Mouse (Mus musculus) olfactory bulb, adult 2 months (tissue): ENCODE measurements around the gene Etnk1.

Experiments used
- CTCF ChIP-seq: fragments of 200-500 bp; IDR thresholded peaks from 2 replicates; pipeline ENCODE4 v1.5.1; 2012; ENCODE audit warnings: low read depth, mild to moderate bottlenecking, low read length, moderate library complexity; ENCODE audit not compliant: insufficient read depth
- POLR2A ChIP-seq: fragments of 200-500 bp; IDR thresholded peaks from 2 replicates; pipeline ENCODE4 v1.6.1; 2012; ENCODE audit warnings: mild to moderate bottlenecking, low read depth, low read length, moderate library complexity; ENCODE audit not compliant: insufficient read depth

- TF ChIP-seq CTCF (no peak), POLR2A (no peak)
These were observed 98.5 kb downstream of the Etnk1 start for GRCm38 (mm10) chr6:143265482-143265881.
